Mouse (Mus musculus) stomach, embryonic 16.5 days (tissue): ENCODE measurements around the gene Sufu. TPM values are rescaled to one million over a fixed set of nuclear protein-coding genes. Genes with fewer than 3 reads are reported as not detected.

ENCODE experiments used
- ATAC-seq: fragments of 200-750 bp; cut with Nextera tagmentation; 2 replicates; pipeline ENCODE4 v1.8.0; 2017; ENCODE audit warnings: moderate number of reproducible peaks, moderate TSS enrichment; ENCODE audit not compliant: insufficient read depth, low FRiP score
- H3K27ac ChIP-seq: fragments of 300-500 bp; sonication (generic); 2 replicates; pipeline ENCODE4 v1.5.1; 2014; ENCODE audit warnings: low read length
- H3K27me3 ChIP-seq: fragments of 300-500 bp; sonication (generic); 2 replicates; pipeline ENCODE4 v1.6.1; 2014; ENCODE audit warnings: low read length, control low read depth, mixed read lengths; ENCODE audit not compliant: control insufficient read depth, insufficient read depth
- H3K36me3 ChIP-seq: fragments of 300-500 bp; sonication (generic); 2 replicates; pipeline ENCODE4 v1.6.1; 2014; ENCODE audit warnings: low read length; ENCODE audit not compliant: control insufficient read depth, insufficient read depth
- H3K4me1 ChIP-seq: fragments of 300-500 bp; sonication (generic); 2 replicates; pipeline ENCODE4 v1.6.1; 2014; ENCODE audit warnings: low read length, control low read depth, mixed read lengths; ENCODE audit not compliant: control insufficient read depth, insufficient read depth
- H3K4me2 ChIP-seq: fragments of 300-500 bp; sonication (generic); 2 replicates; pipeline ENCODE4 v1.6.1; 2014; ENCODE audit warnings: low read depth, low read length, mixed read lengths
- H3K4me3 ChIP-seq: fragments of 300-500 bp; sonication (generic); replicated peaks from 2 replicates; pipeline ENCODE4 v1.5.1; 2014; ENCODE audit warnings: mild to moderate bottlenecking, low read length
- H3K9ac ChIP-seq: fragments of 300-500 bp; sonication (generic); 2 replicates; pipeline ENCODE4 v1.6.1; 2014; ENCODE audit warnings: low read length
- H3K9me3 ChIP-seq: fragments of 300-500 bp; sonication (generic); replicated peaks from 2 replicates; pipeline ENCODE4 v1.6.1; 2016; ENCODE audit warnings: low read length, control low read depth; ENCODE audit not compliant: control insufficient read depth
- WGBS: fragments of 180-500 bp; shearing (Covaris S2); extraction: QIAGEN DNeasy Blood & Tissue Kit; methylation state at CpG from one replicate; pipeline ENCODE4 v1.1.7; 2014; 5-methylcytosine and 5-hydroxymethylcytosine counted together
- polyA plus RNA-seq: library from polyadenylated mRNA; unstranded; fragments of >200 nt; fragmentation: Nextera tagmentation; extraction: Ambion mirVana; gene quantifications from 2 replicates; pipeline ENCODE4 v1.2.1, GENCODE M21; 2015

The Sufu gene
- polyA plus RNA-seq, 1 experiment from 2014 or later: 26.4 TPM

GRCm38 (mm10) chr19:46399372-46399771 lies 2.7 kb downstream of the Sufu start:
- no peak for ATAC-seq
- H3K4me3 ChIP-seq: no peak overlapping the region
- peaks cover 21% of the 10 kb centered on the region for H3K4me1 ChIP-seq
- H3K36me3 ChIP-seq: peaks cover 10% of the 10 kb centered on the region; the same call in 1 of the 2 replicates
- H3K27ac ChIP-seq: no peak overlapping the region
- H3K4me2 ChIP-seq: no peak overlapping the region
- no peak overlapping the region for H3K9ac ChIP-seq
- no peaks in the 10 kb centered on the region for H3K27me3 ChIP-seq
- 81% methylated on average over 6 of the region's 6 CpGs for WGBS
- no peaks in the 10 kb centered on the region for H3K9me3 ChIP-seq

GRCm38 (mm10) chr19:46399886-46400285 lies 3.2 kb downstream of the Sufu start:
- 0 out of 2 replicates have a peak overlapping the region, but pooled peaks have one; percentile 24 for H3K9ac ChIP-seq
- H3K27ac ChIP-seq: no peak overlapping the region
- 77% methylated on average over 7 of the region's 7 CpGs for WGBS
- peaks cover 18% of the 10 kb centered on the region for H3K4me1 ChIP-seq
- peaks cover 10% of the 10 kb centered on the region; the same call in 1 of the 2 replicates for H3K36me3 ChIP-seq
- no peak overlapping the region for H3K4me3 ChIP-seq
- no peaks in the 10 kb centered on the region for H3K27me3 ChIP-seq
- no peak for ATAC-seq
- no peak overlapping the region for H3K4me2 ChIP-seq
- H3K9me3 ChIP-seq: no peaks in the 10 kb centered on the region

- H3K36me3 ChIP-seq: peaks cover 13% of the 10 kb centered on the region; the same call in 1 of the 2 replicates
- no peak overlapping the region for H3K9ac ChIP-seq
- WGBS: 83% methylated on average over 7 of the region's 7 CpGs
- ATAC-seq: no peak
- no peaks in the 10 kb centered on the region for H3K9me3 ChIP-seq
- no peak overlapping the region for H3K4me3 ChIP-seq
- no peak overlapping the region for H3K27ac ChIP-seq
- H3K27me3 ChIP-seq: no peaks in the 10 kb centered on the region
- no peak overlapping the region for H3K4me2 ChIP-seq
- peaks cover 18% of the 10 kb centered on the region for H3K4me1 ChIP-seq
These were observed 3.9 kb downstream of the Sufu start for GRCm38 (mm10) chr19:46400558-46400957.

- Histone ChIP-seq H3K36me3 (peaks cover 13% of the 10 kb centered on the region; the same call in 1 of the 2 replicates), H3K9ac (no peak overlapping the region), H3K4me2 (no peak overlapping the region), H3K4me3 (no peak overlapping the region), H3K27me3 (no peaks in the 10 kb centered on the region), H3K27ac (no peak overlapping the region), H3K4me1 (peaks cover 1% of the 10 kb centered on the region), H3K9me3 (no peaks in the 10 kb centered on the region)
- ATAC-seq: no peak
- 96% methylated on average over 1 of the region's 1 CpGs for WGBS
These were observed 7.3 kb downstream of the Sufu start for GRCm38 (mm10) chr19:46404030-46404429.

GRCm38 (mm10) chr19:46406592-46407386 lies 10.1 kb downstream of the Sufu start:
- Histone ChIP-seq H3K4me2 (no peak overlapping the region), H3K4me1 (no peaks in the 10 kb centered on the region), H3K4me3 (no peak overlapping the region), H3K27me3 (no peaks in the 10 kb centered on the region), H3K27ac (peak overlapping the region; percentile 19; the same call in 1 of the 2 replicates), H3K9me3 (no peaks in the 10 kb centered on the region), H3K9ac (no peak overlapping the region), H3K36me3 (peaks cover 11% of the 10 kb centered on the region; the same call in 1 of the 2 replicates)
- ATAC-seq: no peak
- 76% methylated on average over 8 of the region's 8 CpGs for WGBS

GRCm38 (mm10) chr19:46409506-46409905 lies 12.8 kb downstream of the Sufu start:
- Histone ChIP-seq H3K27ac (peak overlapping the region; percentile 39; the same call in 1 of the 2 replicates), H3K9me3 (no peaks in the 10 kb centered on the region), H3K27me3 (no peaks in the 10 kb centered on the region), H3K36me3 (peaks cover 3% of the 10 kb centered on the region; the same call in 1 of the 2 replicates), H3K9ac (no peak overlapping the region), H3K4me2 (no peak overlapping the region), H3K4me1 (no peaks in the 10 kb centered on the region), H3K4me3 (no peak overlapping the region)
- ATAC-seq: no peak
- WGBS: 52% methylated on average over 3 of the region's 3 CpGs

GRCm38 (mm10) chr19:46412056-46412805 lies 15.5 kb downstream of the Sufu start:
- no peak overlapping the region for H3K27ac ChIP-seq
- H3K36me3 ChIP-seq: no peaks in the 10 kb centered on the region
- 0 out of 2 replicates have a peak, but pooled peaks have one; percentile 17 for ATAC-seq
- no peak overlapping the region for H3K4me2 ChIP-seq
- H3K9me3 ChIP-seq: no peaks in the 10 kb centered on the region
- no peaks in the 10 kb centered on the region for H3K4me1 ChIP-seq
- WGBS: 79% methylated on average over 12 of the region's 12 CpGs
- no peaks in the 10 kb centered on the region for H3K27me3 ChIP-seq
- no peak overlapping the region for H3K4me3 ChIP-seq
- no peak overlapping the region for H3K9ac ChIP-seq

GRCm38 (mm10) chr19:46413969-46414368 lies 17.3 kb downstream of the Sufu start:
- Histone ChIP-seq H3K27me3 (no peaks in the 10 kb centered on the region), H3K4me1 (0 out of 2 replicates have a peak, but pooled peaks cover 7% of the 10 kb centered on the region), H3K9ac (no peak overlapping the region), H3K4me3 (no peak overlapping the region), H3K9me3 (no peaks in the 10 kb centered on the region), H3K27ac (no peak overlapping the region), H3K4me2 (no peak overlapping the region), H3K36me3 (no peaks in the 10 kb centered on the region)
- no peak for ATAC-seq
- WGBS: 82% methylated on average over 2 of the region's 2 CpGs

GRCm38 (mm10) chr19:46414486-46414885 lies 17.8 kb downstream of the Sufu start:
- H3K27ac ChIP-seq: no peak overlapping the region
- no peaks in the 10 kb centered on the region for H3K36me3 ChIP-seq
- H3K27me3 ChIP-seq: no peaks in the 10 kb centered on the region
- no peak for ATAC-seq
- H3K9ac ChIP-seq: no peak overlapping the region
- no peak overlapping the region for H3K4me3 ChIP-seq
- H3K4me1 ChIP-seq: 0 out of 2 replicates have a peak, but pooled peaks cover 7% of the 10 kb centered on the region
- H3K9me3 ChIP-seq: no peaks in the 10 kb centered on the region
- 91% methylated on average over 8 of the region's 8 CpGs for WGBS
- no peak overlapping the region for H3K4me2 ChIP-seq
